Mouse (Mus musculus): ENCODE measurements around the gene Defa22.
"Not testable (repeated sequence)": the region's sequence is repeated elsewhere in the genome, so short reads cannot be mapped to it uniquely, and the experiment has no call there.

Gene Defa22

GRCm38 (mm10) chr8:21161977-21162376, at the start of gene Defa22:
Gene Defa22 (plus strand): TSS chr8:21162277.
- DNase-seq: not testable (repeated sequence)

GRCm38 (mm10) chr8:21134342-21134741, 27.7 kb upstream of the Defa22 start, which contains the start of gene Defa30:
Gene Defa30 (plus strand): TSS chr8:21134642.
- DNase-seq: not testable (repeated sequence)

- DNase-seq: not testable (repeated sequence)
Measured at GRCm38 (mm10) chr8:21191314-21191713, 29.2 kb downstream of the Defa22 start, which contains the start of gene Defa31. Gene Defa31 (plus strand): TSS chr8:21191614.

- not testable (repeated sequence) for DNase-seq
Measured at GRCm38 (mm10) chr8:21201261-21201660, 39.2 kb downstream of the Defa22 start, which contains the start of gene Gm15293. Gene Gm15293 (plus strand): TSS chr8:21201561.
